In the genomic region with DNA sequence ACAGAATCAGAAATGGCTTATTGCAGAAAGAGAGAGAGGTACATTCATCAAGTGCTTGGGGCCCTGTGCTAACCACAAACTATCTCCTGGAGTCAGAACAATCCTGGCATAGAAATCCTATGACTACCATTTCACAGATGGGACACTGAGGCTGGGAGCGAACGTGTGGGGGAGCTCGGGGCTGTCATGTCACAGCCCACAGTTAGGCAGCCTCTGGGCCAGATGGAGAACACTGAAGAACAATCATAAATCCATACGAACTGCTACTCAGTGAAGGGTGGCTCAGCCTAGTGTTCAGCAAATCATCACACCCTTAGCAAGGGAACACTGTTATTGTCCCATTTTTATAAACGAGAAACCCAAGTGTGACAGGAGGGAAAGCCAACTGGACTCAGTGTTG, we compare ENCODE assay signal across 8 mouse cellular contexts. TPM values are rescaled to one million over a fixed set of nuclear protein-coding genes. Genes with fewer than 3 reads are reported as not detected.
DNase-seq lines count a peak whose midpoint lies in the region; ATAC-seq and TF ChIP-seq lines count a peak whose summit lies in the region.

No protein-coding gene starts in this region.

- peak overlapping the region; percentile 84; the same call in 1 of the 2 replicates for H3K4me3 ChIP-seq in kidney, postnatal 0 days (replicated peaks; ENCODE audit: low read depth, low read length)
- H3K4me3 ChIP-seq in embryonic facial prominence, embryonic 13.5 days: peak overlapping the region; percentile 97
- H3K4me3 ChIP-seq in intestine, embryonic 14.5 days (ENCODE audit: low read depth, low read length): peak overlapping the region; percentile 82
- peak overlapping the region; percentile 90 for H3K4me3 ChIP-seq in midbrain, embryonic 15.5 days

- H3K27ac ChIP-seq in kidney, postnatal 0 days: no peak overlapping the region
- no peak overlapping the region for H3K27ac ChIP-seq in embryonic facial prominence, embryonic 13.5 days
- H3K27ac ChIP-seq in intestine, embryonic 14.5 days (ENCODE audit: low read depth): no peak overlapping the region
- no peak overlapping the region for H3K27ac ChIP-seq in midbrain, embryonic 15.5 days

- no peaks in the 10 kb centered on the region for H3K9me3 ChIP-seq in kidney, postnatal 0 days (replicated peaks; ENCODE audit: low read length)
- H3K9me3 ChIP-seq in embryonic facial prominence, embryonic 13.5 days: no peaks in the 10 kb centered on the region
- no peaks in the 10 kb centered on the region for H3K9me3 ChIP-seq in intestine, embryonic 14.5 days (ENCODE audit: control insufficient read depth, low read length)
- no peaks in the 10 kb centered on the region for H3K9me3 ChIP-seq in midbrain, embryonic 15.5 days

- no peak for ATAC-seq in kidney, postnatal 0 days (replicated peaks; ENCODE audit: low FRiP score, low read depth)
- ATAC-seq in embryonic facial prominence, embryonic 13.5 days (ENCODE audit: insufficient number of reproducible peaks, insufficient read depth, low FRiP score, low TSS enrichment, low read depth): no peak
- ATAC-seq in intestine, embryonic 14.5 days (replicated peaks; ENCODE audit: low FRiP score, low TSS enrichment, low read depth): no peak
- ATAC-seq in midbrain, embryonic 15.5 days (replicated peaks): no peak

- no peak overlapping the region for H3K9ac ChIP-seq in kidney, postnatal 0 days (ENCODE audit: low read depth, low read length)
- H3K9ac ChIP-seq in embryonic facial prominence, embryonic 13.5 days: peak overlapping the region; percentile 94
- H3K9ac ChIP-seq in intestine, embryonic 14.5 days (ENCODE audit: low read length): 0 out of 2 replicates have a peak overlapping the region, but pooled peaks have one; percentile 75
- H3K9ac ChIP-seq in midbrain, embryonic 15.5 days: peak overlapping the region; percentile 85; the same call in 1 of the 2 replicates

- no peak for DNase-seq in kidney, postnatal 0 days (ENCODE audit: low spot score)
- DNase-seq in kidney, adult 11 months: no peak
- DNase-seq in intestine, embryonic 14.5 days (ENCODE audit: low spot score): no peak
- DNase-seq in gastrocnemius, postnatal 10 days: no peak
- DNase-seq in frontal cortex, postnatal 25 days (ENCODE audit: low spot score in 2 of 2): no peak
- no peak for DNase-seq in urinary bladder, adult 2 months (ENCODE audit: low spot score)

- peaks cover 14% of the 10 kb centered on the region for H3K4me1 ChIP-seq in kidney, postnatal 0 days (replicated peaks; ENCODE audit: insufficient read depth, low read length)
- peaks cover 39% of the 10 kb centered on the region for H3K4me1 ChIP-seq in embryonic facial prominence, embryonic 13.5 days
- peaks cover 22% of the 10 kb centered on the region for H3K4me1 ChIP-seq in intestine, embryonic 14.5 days (replicated peaks; ENCODE audit: control insufficient read depth, insufficient read depth, low read length)
- peaks cover 23% of the 10 kb centered on the region for H3K4me1 ChIP-seq in midbrain, embryonic 15.5 days

- H3K4me2 ChIP-seq in kidney, postnatal 0 days (ENCODE audit: low read length): peak overlapping the region; percentile 90
- H3K4me2 ChIP-seq in embryonic facial prominence, embryonic 13.5 days: peak overlapping the region; percentile 90
- H3K4me2 ChIP-seq in intestine, embryonic 14.5 days (ENCODE audit: low read length): peak overlapping the region; percentile 93
- peak overlapping the region; percentile 60 for H3K4me2 ChIP-seq in midbrain, embryonic 15.5 days

- no peaks in the 10 kb centered on the region for H3K27me3 ChIP-seq in kidney, postnatal 0 days (ENCODE audit: insufficient read depth, low read length)
- no peaks in the 10 kb centered on the region for H3K27me3 ChIP-seq in embryonic facial prominence, embryonic 13.5 days
- H3K27me3 ChIP-seq in intestine, embryonic 14.5 days (replicated peaks; ENCODE audit: control insufficient read depth, insufficient read depth, low read length): no peaks in the 10 kb centered on the region
- no peaks in the 10 kb centered on the region for H3K27me3 ChIP-seq in midbrain, embryonic 15.5 days (replicated peaks)

- no peaks in the 10 kb centered on the region for H3K36me3 ChIP-seq in kidney, postnatal 0 days (ENCODE audit: insufficient read depth, low read length)
- no peaks in the 10 kb centered on the region for H3K36me3 ChIP-seq in embryonic facial prominence, embryonic 13.5 days
- no peaks in the 10 kb centered on the region for H3K36me3 ChIP-seq in intestine, embryonic 14.5 days (ENCODE audit: control insufficient read depth, insufficient read depth, low read length)
- no peaks in the 10 kb centered on the region for H3K36me3 ChIP-seq in midbrain, embryonic 15.5 days (replicated peaks)

- 46% methylated on average over 5 of the region's 5 CpGs for WGBS in kidney, postnatal 0 days
- 67% methylated on average over 5 of the region's 5 CpGs for WGBS in embryonic facial prominence, embryonic 13.5 days
- 63% methylated on average over 5 of the region's 5 CpGs for WGBS in intestine, embryonic 14.5 days
- WGBS in midbrain, embryonic 15.5 days: 60% methylated on average over 5 of the region's 5 CpGs

- no peak for TF ChIP-seq CTCF in kidney, postnatal 0 days (IDR thresholded peaks at IDR 0.05; ENCODE audit: low read depth)

RNA-seq across cellular contexts. Expression of a gene that starts 1.3 kb away (rescaled TPM):
- polyA plus RNA-seq in kidney, postnatal 0 days (2015; fragmentation: Nextera tagmentation; extraction: Ambion mirVana): 8.3 and 10.2 TPM in 2 replicates
- polyA plus RNA-seq in embryonic facial prominence, embryonic 13.5 days (2015; fragmentation: Nextera tagmentation; extraction: Ambion mirVana): 21.5 and 23.9 TPM in 2 replicates
- polyA plus RNA-seq in intestine, embryonic 14.5 days (2014; fragmentation: Nextera tagmentation; extraction: Ambion mirVana): 17.0 and 22.5 TPM in 2 replicates
- 19.0 and 22.4 TPM in 2 replicates for polyA plus RNA-seq in midbrain, embryonic 15.5 days (2015; fragmentation: Nextera tagmentation; extraction: Ambion mirVana)
- total RNA-seq in gastrocnemius, postnatal 10 days (2021): 10 to 100 TPM; 14.2 to 21.4 TPM
- 18.4 and 32.6 TPM in 2 replicates for polyA plus RNA-seq in urinary bladder, adult 2 months (2012; rRNA removed)
